Mouse (Mus musculus) kidney, postnatal 0 days (tissue): ENCODE measurements around the gene Dlg1. TPM values are rescaled to one million over a fixed set of nuclear protein-coding genes. Genes with fewer than 3 reads are reported as not detected.

Experiments used
- ATAC-seq: fragments of 200-750 bp; cut with Nextera tagmentation; replicated peaks from 2 replicates; pipeline ENCODE4 v1.8.0; 2017; ENCODE audit warnings: low read depth, moderate number of reproducible peaks, moderate TSS enrichment, moderate library complexity; ENCODE audit not compliant: low FRiP score
- DNase-seq: peaks from one replicate; pipeline ENCODE4 v3.0.0-alpha.2; 2016; ENCODE audit warnings: low spot score
- H3K27ac ChIP-seq: fragments of 300-500 bp; sonication (generic); 2 replicates; pipeline ENCODE4 v1.5.1; 2014; ENCODE audit warnings: mild to moderate bottlenecking
- H3K27me3 ChIP-seq: fragments of 300-500 bp; sonication (generic); 2 replicates; pipeline ENCODE4 v1.6.1; 2014; ENCODE audit warnings: low read length, mixed read lengths; ENCODE audit not compliant: insufficient read depth
- H3K36me3 ChIP-seq: fragments of 300-500 bp; sonication (generic); 2 replicates; pipeline ENCODE4 v1.6.1; 2014; ENCODE audit warnings: low read length, mixed read lengths; ENCODE audit not compliant: insufficient read depth
- H3K4me1 ChIP-seq: fragments of 300-500 bp; sonication (generic); replicated peaks from 2 replicates; pipeline ENCODE4 v1.6.1; 2014; ENCODE audit warnings: antibody characterized with exemption, low read length, mixed read lengths; ENCODE audit not compliant: insufficient read depth
- H3K4me2 ChIP-seq: fragments of 300-500 bp; sonication (generic); 2 replicates; pipeline ENCODE4 v1.6.1; 2014; ENCODE audit warnings: mild to moderate bottlenecking, low read length, moderate library complexity, mixed read lengths
- H3K4me3 ChIP-seq: fragments of 300-500 bp; sonication (generic); replicated peaks from 2 replicates; pipeline ENCODE4 v1.5.1; 2014; ENCODE audit warnings: low read depth, low read length
- H3K9ac ChIP-seq: fragments of 300-500 bp; sonication (generic); 2 replicates; pipeline ENCODE4 v1.6.1; 2014; ENCODE audit warnings: low read depth, low read length
- H3K9me3 ChIP-seq: fragments of 300-500 bp; sonication (generic); replicated peaks from 2 replicates; pipeline ENCODE4 v1.6.1; 2016; ENCODE audit warnings: low read length, inconsistent platforms, mixed read lengths
- CTCF ChIP-seq: IDR thresholded peaks from 2 replicates; pipeline ENCODE4 v1.5.1; 2016; ENCODE audit warnings: antibody characterized with exemption, low read depth, mild to moderate bottlenecking, moderate library complexity
- WGBS: fragments of 180-500 bp; shearing (Covaris S2); extraction: QIAGEN DNeasy Blood & Tissue Kit; methylation state at CpG from one replicate; pipeline ENCODE4 v1.1.7; 2014; 5-methylcytosine and 5-hydroxymethylcytosine counted together
- polyA plus RNA-seq: library from polyadenylated mRNA; unstranded; fragments of >200 nt; fragmentation: Nextera tagmentation; extraction: Ambion mirVana; gene quantifications from 2 replicates; pipeline ENCODE4 v1.2.1, GENCODE M21; 2015

Gene Dlg1
- polyA plus RNA-seq, 1 experiment from 2014 or later, result 19.3 TPM

DNA sequence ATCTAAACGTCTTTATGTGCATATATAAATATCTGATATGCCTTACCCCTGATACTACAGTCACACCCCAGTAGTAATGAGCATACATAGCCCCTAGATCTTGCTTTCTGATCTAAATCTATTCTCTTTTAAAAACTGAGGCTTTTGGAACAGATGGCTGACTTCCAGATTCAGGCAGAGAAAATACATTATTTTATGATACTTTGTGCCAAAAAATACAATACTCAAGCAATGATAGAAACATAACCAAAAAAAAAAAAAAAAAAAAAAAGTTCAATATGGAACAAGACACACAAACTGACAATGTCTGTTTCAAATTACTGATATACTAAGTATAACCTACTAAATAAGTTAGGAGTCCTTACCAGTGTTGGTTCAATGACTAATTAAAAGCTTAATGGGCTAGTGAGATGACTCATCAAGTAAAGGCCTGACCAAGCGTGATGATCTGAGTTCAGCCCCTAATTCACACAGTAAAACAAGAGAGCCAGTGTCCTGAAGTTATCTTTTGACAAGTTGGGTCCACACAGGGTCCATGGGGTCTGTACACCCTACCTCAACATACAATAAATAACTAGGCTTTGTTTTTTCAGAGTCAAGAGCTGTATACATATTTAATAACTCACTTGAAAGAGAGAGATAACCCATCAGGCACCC is 171.5 kb downstream of the Dlg1 start:
- Histone ChIP-seq H3K9me3 (no peaks in the 10 kb centered on the region), H3K27me3 (no peaks in the 10 kb centered on the region), H3K4me3 (no peak overlapping the region), H3K36me3 (0 out of 2 replicates have a peak, but pooled peaks cover 4% of the 10 kb centered on the region), H3K27ac (no peak overlapping the region), H3K4me2 (no peak overlapping the region), H3K9ac (no peak overlapping the region), H3K4me1 (no peaks in the 10 kb centered on the region)
- 84% methylated on average over 2 of the region's 2 CpGs for WGBS
- TF ChIP-seq CTCF, result no peak
- ATAC-seq (no peak), DNase-seq (peak; percentile 8)

DNA sequence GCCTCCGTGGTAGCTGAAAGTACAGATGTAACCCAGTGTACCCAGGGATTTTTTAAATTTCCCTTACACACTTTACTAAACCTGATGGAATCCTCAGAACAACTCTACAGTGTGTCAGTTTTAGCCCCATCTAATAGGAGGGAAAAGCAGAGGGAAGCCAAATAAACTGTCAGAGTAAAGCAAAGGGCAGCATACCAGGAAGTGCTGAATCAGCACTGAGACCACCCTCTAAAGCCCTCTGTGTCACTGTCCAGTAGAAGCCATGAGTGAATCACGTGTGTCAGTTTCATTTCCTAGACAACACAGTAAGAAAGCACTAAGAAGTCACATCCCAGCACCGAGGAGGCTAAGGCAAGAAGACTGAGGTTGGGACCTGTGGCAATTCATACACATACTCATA is 174.1 kb downstream of the Dlg1 start:
- ATAC-seq (no peak), DNase-seq (no peak)
- no peak for TF ChIP-seq CTCF
- Histone ChIP-seq H3K27me3 (no peaks in the 10 kb centered on the region), H3K9ac (no peak overlapping the region), H3K36me3 (0 out of 2 replicates have a peak, but pooled peaks cover 7% of the 10 kb centered on the region), H3K9me3 (no peaks in the 10 kb centered on the region), H3K4me1 (no peaks in the 10 kb centered on the region), H3K4me3 (no peak overlapping the region), H3K27ac (no peak overlapping the region), H3K4me2 (no peak overlapping the region)
- WGBS, result 77% methylated on average over 3 of the region's 3 CpGs

DNA sequence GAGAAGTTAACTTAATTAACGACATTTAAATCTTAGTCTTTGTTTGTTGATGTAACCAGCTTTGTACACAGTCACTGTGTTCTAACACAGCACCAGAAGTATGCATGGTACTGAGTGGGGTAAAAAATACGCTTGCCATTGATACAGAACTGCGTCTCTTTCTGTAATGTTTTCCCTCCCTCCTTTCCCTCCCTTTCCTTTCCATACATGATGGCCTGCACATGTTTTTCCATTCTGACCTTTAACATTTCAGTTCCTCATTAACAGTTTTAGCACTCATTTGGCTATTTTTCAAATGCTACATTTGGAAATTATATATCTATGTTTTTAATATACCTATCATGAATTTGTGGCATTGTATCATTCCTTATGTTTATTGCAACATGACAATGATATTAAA is 181.0 kb downstream of the Dlg1 start:
- WGBS, result 70% methylated on average over 3 of the region's 3 CpGs
- H3K27me3 ChIP-seq, result no peaks in the 10 kb centered on the region
- ATAC-seq, result no peak
- H3K4me1 ChIP-seq, result no peaks in the 10 kb centered on the region
- H3K36me3 ChIP-seq, result 0 out of 2 replicates have a peak, but pooled peaks cover 2% of the 10 kb centered on the region
- DNase-seq, result no peak
- no peak for TF ChIP-seq CTCF
- no peaks in the 10 kb centered on the region for H3K9me3 ChIP-seq
- no peak overlapping the region for H3K9ac ChIP-seq
- H3K27ac ChIP-seq, result no peak overlapping the region
- H3K4me3 ChIP-seq, result no peak overlapping the region
- no peak overlapping the region for H3K4me2 ChIP-seq

DNA sequence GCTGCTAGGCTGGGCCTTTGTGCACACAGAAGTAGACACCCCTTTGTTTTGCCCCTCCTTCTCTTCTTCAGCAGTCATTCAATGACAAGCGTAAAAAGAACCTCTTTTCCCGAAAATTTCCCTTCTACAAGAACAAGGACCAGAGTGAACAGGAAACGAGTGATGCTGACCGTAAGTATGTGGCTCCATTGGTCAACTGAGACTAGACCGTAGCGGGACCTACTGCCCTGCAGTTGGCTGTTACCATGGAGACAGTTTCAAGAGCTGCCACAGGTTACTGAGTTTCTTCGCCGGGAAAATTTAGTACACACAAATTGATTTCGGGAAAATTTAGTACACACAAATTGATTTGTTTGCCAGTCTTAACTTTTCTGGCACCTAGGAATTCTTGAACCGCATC is 183.5 kb downstream of the Dlg1 start:
- ATAC-seq (no peak), DNase-seq (no peak)
- no peaks in the 10 kb centered on the region for H3K4me1 ChIP-seq
- H3K9ac ChIP-seq, result no peak overlapping the region
- WGBS, result 78% methylated on average over 10 of the region's 10 CpGs
- no peak overlapping the region for H3K27ac ChIP-seq
- no peak overlapping the region for H3K4me2 ChIP-seq
- 0 out of 2 replicates have a peak, but pooled peaks cover 2% of the 10 kb centered on the region for H3K36me3 ChIP-seq
- H3K9me3 ChIP-seq, result no peaks in the 10 kb centered on the region
- no peaks in the 10 kb centered on the region for H3K27me3 ChIP-seq
- no peak overlapping the region for H3K4me3 ChIP-seq
- TF ChIP-seq CTCF, result no peak

DNA sequence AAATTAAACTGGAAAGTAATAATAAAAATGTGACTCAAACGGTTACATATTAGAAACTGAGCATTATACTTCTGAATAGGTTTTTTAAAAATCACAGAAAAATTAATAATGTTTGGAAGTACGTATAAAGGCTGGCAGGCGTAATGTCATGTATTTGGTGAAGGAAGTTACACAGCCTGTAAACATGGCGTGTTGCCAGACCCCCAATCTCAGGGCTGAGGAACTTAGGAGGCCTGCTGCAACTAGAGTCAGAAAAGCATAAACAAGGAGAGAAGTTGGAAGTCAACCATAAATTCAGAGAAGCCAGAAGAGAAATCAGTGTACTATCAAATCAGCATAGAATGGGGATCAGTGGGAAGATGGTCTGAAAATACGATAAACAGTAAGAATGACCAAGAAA is 200.7 kb downstream of the Dlg1 start:
- H3K27me3 ChIP-seq, result no peaks in the 10 kb centered on the region
- no peak for TF ChIP-seq CTCF
- peaks cover 49% of the 10 kb centered on the region for H3K36me3 ChIP-seq
- WGBS, result 85% methylated on average over 5 of the region's 5 CpGs
- ATAC-seq, result no peak
- DNase-seq, result no peak
- no peak overlapping the region for H3K9ac ChIP-seq
- H3K4me1 ChIP-seq, result no peaks in the 10 kb centered on the region
- H3K27ac ChIP-seq, result no peak overlapping the region
- no peak overlapping the region for H3K4me2 ChIP-seq
- no peak overlapping the region for H3K4me3 ChIP-seq
- H3K9me3 ChIP-seq, result no peaks in the 10 kb centered on the region

DNA sequence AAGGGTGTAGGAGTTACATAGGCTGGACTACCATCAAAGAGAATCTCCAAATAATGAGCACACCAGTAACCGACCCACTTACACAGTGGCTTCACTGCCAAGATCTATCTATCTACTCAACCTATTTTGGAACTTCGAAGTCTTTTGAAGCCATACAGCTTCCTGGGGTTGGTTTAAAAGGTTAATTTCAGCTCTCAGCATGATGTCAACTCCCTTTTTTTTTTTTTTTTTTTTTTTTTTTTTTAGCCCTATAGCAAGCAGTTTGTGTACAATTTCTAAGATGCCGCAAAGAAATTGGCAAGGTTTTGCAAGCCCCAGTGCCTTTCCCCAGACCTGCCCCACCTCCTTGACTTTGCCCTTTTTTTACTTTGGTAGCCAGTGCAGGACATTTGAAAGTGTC is 202.0 kb downstream of the Dlg1 start:
- Histone ChIP-seq H3K9me3 (no peaks in the 10 kb centered on the region), H3K27me3 (no peaks in the 10 kb centered on the region), H3K9ac (no peak overlapping the region), H3K27ac (no peak overlapping the region), H3K4me2 (no peak overlapping the region), H3K36me3 (peaks cover 41% of the 10 kb centered on the region), H3K4me1 (no peaks in the 10 kb centered on the region), H3K4me3 (no peak overlapping the region)
- TF ChIP-seq CTCF, result no peak
- DNase-seq, result no peak
- ATAC-seq, result no peak
- 72% methylated on average over 3 of the region's 3 CpGs for WGBS

GRCm38 (mm10) chr16:31866911-31867310 is 203.7 kb downstream of the Dlg1 start:
- H3K4me1 ChIP-seq, result no peaks in the 10 kb centered on the region
- WGBS, result 89% methylated on average over 3 of the region's 3 CpGs

More at GRCm38 (mm10) chr16:31866911-31867310, 203.7 kb downstream of the Dlg1 start:
- TF ChIP-seq CTCF, result no peak
- peaks cover 38% of the 10 kb centered on the region for H3K36me3 ChIP-seq
- no peak overlapping the region for H3K9ac ChIP-seq
- no peak overlapping the region for H3K27ac ChIP-seq
- no peaks in the 10 kb centered on the region for H3K9me3 ChIP-seq
- no peaks in the 10 kb centered on the region for H3K27me3 ChIP-seq
- no peak overlapping the region for H3K4me2 ChIP-seq
- DNase-seq (no peak), ATAC-seq (no peak)
- H3K4me3 ChIP-seq, result no peak overlapping the region
